Mouse (Mus musculus) gastrocnemius, postnatal 4 days (tissue): ENCODE data around the gene Dera. TPM values are rescaled to one million over a fixed set of nuclear protein-coding genes. Genes with fewer than 3 reads are reported as not detected.

ENCODE experiments used
- DNase-seq, 2 experiments: peaks; one replicate each; pipeline ENCODE4 v3.0.0; 2021 to 2022; ENCODE audit warnings: low spot score in 2 of 2, mixed read lengths in 2 of 2
- total RNA-seq, 2 experiments: library from RNA; stranded (reverse); gene quantifications; 2 replicates each; pipeline ENCODE4 v1.2.3; 2021

Dera gene
- total RNA-seq, 2 experiments from 2014 or later = 19.3 to 20.8 TPM

DNA sequence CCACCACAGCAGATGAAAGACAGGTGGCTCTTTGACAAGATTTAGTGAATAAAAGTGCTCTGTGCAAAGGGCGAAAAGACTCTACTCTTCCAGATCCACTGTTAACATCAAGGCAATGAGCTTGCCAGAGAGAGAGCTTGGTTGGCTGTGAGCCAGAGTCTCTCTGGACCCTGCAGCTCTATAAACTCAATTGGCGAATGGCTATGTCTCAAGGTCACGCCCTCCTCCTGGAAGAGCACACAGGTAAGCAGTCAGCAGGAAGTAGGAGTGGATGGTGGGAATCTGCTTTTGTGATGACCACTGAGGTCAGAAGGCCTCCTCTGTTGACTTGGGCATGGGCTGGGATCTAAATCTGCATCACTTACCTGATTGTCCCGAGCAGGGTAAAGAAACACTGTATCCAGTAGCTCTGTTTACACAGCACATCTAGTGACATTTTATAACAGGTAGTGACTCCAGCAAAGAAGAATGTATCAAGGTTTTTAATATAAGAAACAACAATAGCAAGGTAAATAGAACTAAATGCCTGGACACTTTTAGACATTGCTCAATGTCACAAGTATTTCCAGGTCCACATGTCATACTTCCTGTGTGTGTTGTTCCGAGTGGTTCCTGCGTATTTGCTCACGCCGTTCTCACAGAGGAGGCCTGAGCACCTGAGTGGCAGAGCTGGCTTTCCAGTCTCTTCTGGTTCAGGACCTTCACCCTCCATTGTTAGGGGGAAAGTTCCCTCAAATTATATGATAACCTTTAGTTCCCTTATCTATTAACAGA, 120.3 kb downstream of the Dera start:
- no peak for DNase-seq

DNA sequence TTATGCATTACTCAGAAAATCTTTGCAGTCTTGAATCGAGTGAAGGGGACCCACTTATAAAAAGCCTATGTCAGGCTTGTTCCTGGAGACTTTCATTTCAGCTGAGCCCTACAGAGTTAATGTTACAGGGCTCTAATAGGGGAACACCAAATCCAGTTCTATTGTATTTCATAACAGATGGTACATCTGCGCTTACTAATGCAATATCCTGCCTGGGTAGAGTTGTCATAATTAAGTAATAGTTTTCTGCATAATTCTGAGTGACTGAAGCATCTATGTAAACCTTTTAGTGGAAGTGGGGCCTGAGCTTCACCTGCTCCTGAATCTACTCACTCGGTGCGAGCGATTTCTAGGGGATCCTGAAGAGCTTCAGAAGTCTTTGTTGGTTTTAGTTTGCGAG, 131.3 kb downstream of the Dera start:
- DNase-seq = no peak

DNA sequence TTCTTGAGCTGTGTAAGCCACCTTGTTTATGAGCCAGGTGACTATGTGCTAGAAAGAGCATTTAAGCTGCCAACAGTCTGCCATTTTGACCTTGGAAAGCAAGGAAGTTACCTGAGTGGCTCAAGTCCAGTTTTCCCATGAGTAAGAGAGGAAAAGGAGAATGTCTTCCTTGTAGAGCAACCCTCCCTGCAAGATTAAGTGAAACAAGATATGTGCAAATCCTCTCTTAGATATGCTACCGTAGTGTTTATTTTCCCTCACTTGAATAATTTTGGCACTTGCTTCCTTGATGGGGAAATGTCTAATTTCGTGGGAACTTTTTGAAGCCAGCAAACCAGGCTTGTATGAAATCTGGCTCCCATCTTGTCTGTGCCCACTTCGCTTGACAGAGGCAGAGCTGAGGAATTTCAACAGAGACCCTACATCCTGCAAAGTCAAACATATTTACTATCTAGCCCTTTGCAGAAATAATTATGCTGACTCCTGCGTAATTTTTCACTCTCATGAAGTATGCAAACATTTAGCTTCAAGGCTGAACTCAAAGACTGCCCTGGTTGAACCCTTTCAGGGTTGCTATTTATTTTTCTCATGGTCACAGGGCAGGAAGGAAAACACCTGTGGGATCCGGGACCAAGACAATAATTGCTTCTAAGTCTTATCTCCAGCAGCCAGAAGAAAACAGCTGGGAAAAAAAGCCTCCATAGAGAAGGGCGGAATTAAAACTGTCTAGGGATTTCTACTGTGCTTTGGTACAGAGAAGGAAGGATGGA, 132.0 kb downstream of the Dera start:
- no peak for DNase-seq

DNA sequence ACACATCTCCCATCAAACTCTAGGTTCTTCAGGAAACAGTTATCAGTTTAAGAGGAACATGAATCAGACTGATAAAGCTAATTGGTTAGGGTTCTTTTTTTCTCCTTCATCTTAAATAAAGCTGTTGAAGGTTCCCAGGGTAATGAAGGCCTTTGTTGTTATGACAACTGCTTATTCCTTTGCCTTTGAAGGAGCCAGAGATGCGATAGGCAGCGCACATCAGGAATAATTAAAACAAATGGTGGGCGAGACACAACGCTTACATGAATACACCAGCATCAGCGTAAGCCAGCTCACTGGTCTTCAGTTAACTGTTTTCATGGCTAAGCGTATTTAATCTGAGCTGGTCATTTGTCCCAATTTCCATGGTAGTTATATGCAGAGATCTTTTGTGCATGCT, 132.9 kb downstream of the Dera start:
- DNase-seq = no peak

DNA sequence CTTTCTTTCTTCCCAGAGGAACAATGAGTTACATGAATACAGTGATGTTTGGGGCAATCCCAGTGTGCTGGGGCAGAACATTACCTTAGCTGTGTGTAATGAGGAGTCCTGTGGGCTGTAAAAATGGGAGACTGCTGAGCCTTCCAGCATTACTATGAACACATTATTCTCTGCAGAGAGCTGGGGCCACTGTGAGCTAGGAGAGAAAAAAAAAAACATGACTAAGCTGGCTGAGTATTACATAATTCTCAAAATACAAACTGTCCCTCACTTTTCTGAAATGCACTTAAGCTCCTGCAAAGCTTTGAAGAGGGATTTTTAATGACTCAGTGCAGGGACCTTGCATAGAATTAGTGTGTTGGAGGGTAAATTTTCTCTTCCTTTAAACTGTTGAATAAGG, 143.3 kb downstream of the Dera start:
- no peak for DNase-seq

DNA sequence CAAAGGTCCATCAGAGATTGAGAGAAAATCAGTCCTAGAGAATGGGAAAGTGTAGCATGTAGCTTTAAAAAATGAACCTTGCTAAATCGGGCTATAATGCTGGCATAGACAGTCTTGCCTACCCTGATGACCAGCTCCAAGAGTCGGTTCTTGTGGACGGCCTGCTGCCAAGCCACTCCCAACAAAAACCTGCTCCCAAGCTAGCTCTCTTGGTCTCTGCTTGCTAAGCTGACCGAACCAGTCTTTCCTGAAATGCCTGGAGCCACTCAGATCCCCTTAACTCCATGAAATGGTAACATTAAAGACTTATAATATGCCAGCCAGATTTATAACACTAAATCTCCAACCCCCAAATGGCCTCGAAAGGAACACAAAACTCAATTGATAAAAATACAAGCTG, 146.9 kb downstream of the Dera start:
- no peak for DNase-seq

Other genes with a start within 250 kb of the Dera start
- 10 to 100 TPM; 21.1 to 22.3 TPM for gene Eps8, start 99.7 kb upstream of the Dera start, total RNA-seq
- gene Strap, start 19.5 kb upstream of the Dera start, total RNA-seq = 10 to 100 TPM; 95.1 to 95.8 TPM